Mouse (Mus musculus) megakaryocyte, embryonic 14.5 days (primary cell): Measurements from ENCODE around the gene Sh3bgrl3.

Source experiments
- FLI1 ChIP-seq: IDR thresholded peaks from 2 replicates; pipeline ENCODE4 v1.6.1; 2012; ENCODE audit warnings: low read length, inconsistent platforms, mixed read lengths
- GATA1 ChIP-seq: IDR thresholded peaks from 3 replicates; pipeline ENCODE4 v1.6.1; 2012; ENCODE audit warnings: mixed read lengths, low read length, inconsistent platforms, borderline replicate concordance

- TF ChIP-seq GATA1 (no peak), FLI1 (no peak)
Measured at GRCm38 (mm10) chr4:134094004-134094564, 34.5 kb downstream of the Sh3bgrl3 start.
